14 mouse cellular contexts compared by ENCODE assay signal in the genomic region with DNA sequence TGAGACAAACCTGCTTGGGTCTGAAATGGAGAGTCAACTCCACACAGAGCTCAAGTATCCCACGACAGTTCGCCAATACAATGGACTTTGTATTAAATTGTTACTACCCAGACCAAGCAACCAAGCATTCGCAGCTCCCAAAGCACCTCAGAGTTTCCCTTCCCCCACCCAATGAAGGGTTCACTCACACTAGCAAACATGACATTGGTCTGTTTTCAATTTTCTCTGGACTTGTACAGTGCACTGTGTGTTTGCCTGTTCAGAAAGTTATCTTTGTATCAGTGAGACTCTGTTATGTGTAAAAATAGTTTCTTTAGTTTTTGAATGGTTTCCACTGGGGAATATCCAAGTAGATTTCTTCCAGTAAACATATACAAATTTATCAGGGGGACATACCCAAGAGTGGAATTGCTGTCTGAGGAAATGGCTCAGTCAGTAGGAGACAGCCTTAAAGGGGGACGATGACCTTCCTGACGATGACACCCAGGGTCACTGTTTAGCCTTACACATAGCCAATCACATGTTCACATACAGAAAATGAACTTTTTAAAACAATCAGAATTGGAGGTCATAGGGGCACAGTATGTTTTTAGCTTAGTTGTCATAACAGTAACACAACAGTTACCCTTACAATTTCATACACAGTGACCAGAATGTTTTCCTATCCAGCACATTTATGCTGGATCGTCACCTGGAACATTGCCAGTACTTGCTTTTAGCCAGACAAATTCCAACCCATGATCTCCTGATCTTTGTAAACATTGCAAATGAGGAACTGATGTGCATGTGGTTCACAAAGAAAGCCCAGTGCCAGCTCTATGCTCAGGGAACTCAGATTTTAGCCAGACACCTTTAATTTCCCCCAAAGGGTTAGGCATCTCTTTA. TPM values are rescaled to one million over a fixed set of nuclear protein-coding genes. Genes with fewer than 3 reads are reported as not detected.
DNase-seq lines count a peak whose midpoint lies in the region; ATAC-seq and TF ChIP-seq lines count a peak whose summit lies in the region.
"Had no signal": no experiment of that assay in that cellular context is flagged by ENCODE, and none has a peak within 500 bp of the region (broad histone marks: within the 10 kb centered on the region; RNA-seq: fewer than 3 reads in every experiment).

No protein-coding gene starts in this region.

- no peak overlapping the region for H3K27ac ChIP-seq in limb, embryonic 14.5 days (replicated peaks; ENCODE audit: low read depth, low read length)
- H3K27ac ChIP-seq in limb, embryonic 10.5 days: no peak overlapping the region
- H3K27ac ChIP-seq in embryonic facial prominence, embryonic 14.5 days (replicated peaks; ENCODE audit: low read depth, low read length): peak overlapping the region; percentile 56; the same call in 1 of the 2 replicates
- H3K27ac ChIP-seq in macrophage: peak overlapping the region; percentile 35
- H3K27ac ChIP-seq: heart, embryonic 13.5 days; left cerebral cortex, adult 2 months; liver, embryonic 12.5 days had no signal

- peaks cover 6% of the 10 kb centered on the region for H3K36me3 ChIP-seq in limb, embryonic 14.5 days (ENCODE audit: control insufficient read depth, insufficient read depth, low read length)
- peaks cover 7% of the 10 kb centered on the region for H3K36me3 ChIP-seq in limb, embryonic 10.5 days
- peaks cover 7% of the 10 kb centered on the region for H3K36me3 ChIP-seq in embryonic facial prominence, embryonic 14.5 days (ENCODE audit: control insufficient read depth, insufficient read depth, low read length)
- 0 out of 2 replicates have a peak, but pooled peaks cover 6% of the 10 kb centered on the region for H3K36me3 ChIP-seq in macrophage (ENCODE audit: inconsistent target)

- H3K4me3 ChIP-seq in limb, embryonic 14.5 days (replicated peaks; ENCODE audit: low read length): no peak overlapping the region
- no peak overlapping the region for H3K4me3 ChIP-seq in limb, embryonic 10.5 days
- H3K4me3 ChIP-seq in embryonic facial prominence, embryonic 14.5 days (ENCODE audit: low read depth, low read length): no peak overlapping the region
- no peak overlapping the region for H3K4me3 ChIP-seq in macrophage (ENCODE audit: inconsistent target)
- H3K4me3 ChIP-seq: heart, embryonic 13.5 days; left cerebral cortex, adult 2 months; liver, embryonic 12.5 days; myocyte had no signal

- 80% methylated on average over 6 of the region's 6 CpGs for WGBS in limb, embryonic 14.5 days
- 88% methylated on average over 6 of the region's 6 CpGs for WGBS in limb, embryonic 10.5 days
- WGBS in embryonic facial prominence, embryonic 14.5 days: 56% methylated on average over 6 of the region's 6 CpGs
- 87% methylated on average over 6 of the region's 6 CpGs for whole genome bisulfite sequencing in macrophage (ENCODE audit: missing documents)

- no peak for ATAC-seq in limb, embryonic 14.5 days (ENCODE audit: low FRiP score, low read depth)
- no peak for ATAC-seq in embryonic facial prominence, embryonic 14.5 days (ENCODE audit: low read depth)
- no peak for ATAC-seq in inflammation-experienced regulatory T-cells, adult 6 months
- ATAC-seq: liver, embryonic 12.5 days had no signal

- TF ChIP-seq POLR2A in limb, embryonic 14.5 days (IDR thresholded peaks at IDR 0.05; ENCODE audit: borderline replicate concordance, extremely low read depth, insufficient read depth, insufficient read length): no peak

- peak; percentile 12 for DNase-seq in adrenal gland, postnatal 14 days
- no peak for DNase-seq in adrenal gland, postnatal 10 days
- peak; percentile 25 for DNase-seq in limb, embryonic 14.5 days (ENCODE audit: low spot score)
- DNase-seq in limb, embryonic 10.5 days (ENCODE audit: low spot score): no peak
- peak; percentile 76 for DNase-seq in embryonic facial prominence, embryonic 14.5 days (ENCODE audit: low spot score)
- no peak for DNase-seq in thymus, postnatal 0 days (ENCODE audit: low spot score)
- DNase-seq: cerebellum, adult 18-20 months; right cerebral cortex, postnatal 25 days had no signal

- no peaks in the 10 kb centered on the region for H3K27me3 ChIP-seq in limb, embryonic 14.5 days (ENCODE audit: control insufficient read depth, insufficient read depth, low read length)
- H3K27me3 ChIP-seq in limb, embryonic 10.5 days (ENCODE audit: low read depth, poor library complexity, severe bottlenecking): no peaks in the 10 kb centered on the region
- H3K27me3 ChIP-seq in embryonic facial prominence, embryonic 14.5 days (replicated peaks; ENCODE audit: control insufficient read depth, insufficient read depth, low read length): no peaks in the 10 kb centered on the region

- 0 out of 2 replicates have a peak, but pooled peaks cover 6% of the 10 kb centered on the region for H3K4me1 ChIP-seq in limb, embryonic 14.5 days (ENCODE audit: control insufficient read depth, insufficient read depth, low read length)
- H3K4me1 ChIP-seq in limb, embryonic 10.5 days: peaks cover 8% of the 10 kb centered on the region
- H3K4me1 ChIP-seq in embryonic facial prominence, embryonic 14.5 days (ENCODE audit: control insufficient read depth, insufficient read depth, low read length): 0 out of 2 replicates have a peak, but pooled peaks cover 6% of the 10 kb centered on the region

- no peaks in the 10 kb centered on the region for H3K9me3 ChIP-seq in limb, embryonic 14.5 days (ENCODE audit: control insufficient read depth, low read length)
- H3K9me3 ChIP-seq in limb, embryonic 10.5 days (replicated peaks): no peaks in the 10 kb centered on the region
- H3K9me3 ChIP-seq in embryonic facial prominence, embryonic 14.5 days (ENCODE audit: control insufficient read depth, low read length): no peaks in the 10 kb centered on the region
- H3K9me3 ChIP-seq: heart, embryonic 13.5 days; liver, embryonic 12.5 days had no signal

- no peak overlapping the region for H3K9ac ChIP-seq in limb, embryonic 14.5 days (ENCODE audit: low read depth, low read length, severe bottlenecking)
- H3K9ac ChIP-seq in embryonic facial prominence, embryonic 14.5 days (ENCODE audit: low read depth, low read length): no peak overlapping the region
- H3K9ac ChIP-seq: heart, embryonic 13.5 days; liver, embryonic 12.5 days had no signal

- peaks cover 16% of the 10 kb centered on the region for H3K79me2 ChIP-seq in macrophage (ENCODE audit: inconsistent target)

- H3K4me2 ChIP-seq in limb, embryonic 14.5 days (replicated peaks; ENCODE audit: low read depth, low read length, severe bottlenecking): no peak overlapping the region
- H3K4me2 ChIP-seq in embryonic facial prominence, embryonic 14.5 days (ENCODE audit: low read depth, low read length): no peak overlapping the region
- H3K4me2 ChIP-seq: heart, embryonic 13.5 days; liver, embryonic 12.5 days had no signal

RNA-seq across cellular contexts. Expression of gene Psmc4, which starts 3.4 kb away (rescaled TPM):
- total RNA-seq in adrenal gland, postnatal 14 days (2021): 158 and 171 TPM in 2 replicates
- 100 to 1,000 TPM; 137 to 148 TPM for total RNA-seq in adrenal gland, postnatal 10 days (2021)
- 206 and 227 TPM in 2 replicates for polyA plus RNA-seq in limb, embryonic 14.5 days (2012; rRNA removed)
- polyA plus RNA-seq in limb, embryonic 14.5 days (2014; fragmentation: Nextera tagmentation; extraction: Ambion mirVana): 281 and 284 TPM in 2 replicates
- polyA plus RNA-seq in limb, embryonic 10.5 days (2016; fragmentation: Nextera tagmentation; extraction: Ambion mirVana): 438 and 454 TPM in 2 replicates
- polyA plus RNA-seq in embryonic facial prominence, embryonic 14.5 days (2014; fragmentation: Nextera tagmentation; extraction: Ambion mirVana): 247 and 269 TPM in 2 replicates
- total RNA-seq in macrophage (2018; cell fraction: chromatin; rRNA removed): 100 to 1,000 TPM in 12 of 26 experiments, 10 to 100 TPM in 14; 39.6 to 128 (median 98.3) TPM
- total RNA-seq in macrophage (2018; cell fraction: cytosol; rRNA removed): 100 to 1,000 TPM in 11 of 26 experiments, 10 to 100 TPM in 15; 74.7 to 132 (median 97.7) TPM
- 10 to 100 TPM; 37.0 to 95.5 (median 69.4) TPM for total RNA-seq in macrophage (2018; cell fraction: nucleus; rRNA removed)
- 88.3 to 136 TPM (median 104 TPM) in 3 replicates for polyA plus RNA-seq in macrophage (2018)
- polyA plus RNA-seq in thymus, postnatal 0 days (2015; fragmentation: Nextera tagmentation; extraction: Ambion mirVana): 384 and 400 TPM in 2 replicates
- polyA plus RNA-seq in inflammation-experienced regulatory T-cells, adult 6 months (2017; shearing (Covaris generic)): 100 to 1,000 TPM; 176 to 203 (median 189) TPM

RNA-seq across cellular contexts. Expression of gene Fcgbp, which starts 17.7 kb away (rescaled TPM):
- total RNA-seq in adrenal gland, postnatal 14 days (2021): not detected in 2 replicates
- not detected for total RNA-seq in adrenal gland, postnatal 10 days (2021)
- 0.35 and 0.63 TPM in 2 replicates for polyA plus RNA-seq in limb, embryonic 14.5 days (2012; rRNA removed)
- polyA plus RNA-seq in limb, embryonic 14.5 days (2014; fragmentation: Nextera tagmentation; extraction: Ambion mirVana): 0.18 and 0.48 TPM in 2 replicates
- polyA plus RNA-seq in limb, embryonic 10.5 days (2016; fragmentation: Nextera tagmentation; extraction: Ambion mirVana): 0.31 and 0.36 TPM in 2 replicates
- polyA plus RNA-seq in embryonic facial prominence, embryonic 14.5 days (2014; fragmentation: Nextera tagmentation; extraction: Ambion mirVana): 0.34 and 0.58 TPM in 2 replicates
- under 1 TPM in 1 of 26 experiments, not detected in 25; 0.16 TPM for total RNA-seq in macrophage (2018; cell fraction: chromatin; rRNA removed)
- under 1 TPM in 1 of 26 experiments, not detected in 25; 0.04 TPM for total RNA-seq in macrophage (2018; cell fraction: cytosol; rRNA removed)
- not detected for total RNA-seq in macrophage (2018; cell fraction: nucleus; rRNA removed)
- not detected in 3 replicates for polyA plus RNA-seq in macrophage (2018)
- 11.8 and 13.9 TPM in 2 replicates for polyA plus RNA-seq in thymus, postnatal 0 days (2015; fragmentation: Nextera tagmentation; extraction: Ambion mirVana)
- not detected for polyA plus RNA-seq in inflammation-experienced regulatory T-cells, adult 6 months (2017; shearing (Covaris generic))
- polyA plus RNA-seq: myocyte had no signal

RNA-seq across cellular contexts. Expression of gene Zfp850, which starts 39.4 kb away (rescaled TPM):
- 2.7 and 3.4 TPM in 2 replicates for total RNA-seq in adrenal gland, postnatal 14 days (2021)
- total RNA-seq in adrenal gland, postnatal 10 days (2021): 1 to 10 TPM; 2.3 to 3.0 TPM
- 1.8 and 2.0 TPM in 2 replicates for polyA plus RNA-seq in limb, embryonic 14.5 days (2012; rRNA removed)
- 4.1 and 4.5 TPM in 2 replicates for polyA plus RNA-seq in limb, embryonic 14.5 days (2014; fragmentation: Nextera tagmentation; extraction: Ambion mirVana)
- polyA plus RNA-seq in limb, embryonic 10.5 days (2016; fragmentation: Nextera tagmentation; extraction: Ambion mirVana): 8.1 and 8.6 TPM in 2 replicates
- 4.6 and 4.9 TPM in 2 replicates for polyA plus RNA-seq in embryonic facial prominence, embryonic 14.5 days (2014; fragmentation: Nextera tagmentation; extraction: Ambion mirVana)
- 1 to 10 TPM in 15 of 26 experiments, under 1 TPM in 11; 0.21 to 4.9 (median 1.2) TPM for total RNA-seq in macrophage (2018; cell fraction: chromatin; rRNA removed)
- total RNA-seq in macrophage (2018; cell fraction: cytosol; rRNA removed): 1 to 10 TPM in 15 of 26 experiments, under 1 TPM in 11; 0.29 to 2.0 (median 1.2) TPM
- 1 to 10 TPM in 13 of 26 experiments, under 1 TPM in 13; 0.24 to 4.6 (median 1.0) TPM for total RNA-seq in macrophage (2018; cell fraction: nucleus; rRNA removed)
- polyA plus RNA-seq in macrophage (2018): 0.95 to 1.2 TPM (median 0.97 TPM) in 3 replicates
- polyA plus RNA-seq in thymus, postnatal 0 days (2015; fragmentation: Nextera tagmentation; extraction: Ambion mirVana): 3.4 and 3.9 TPM in 2 replicates
- polyA plus RNA-seq in inflammation-experienced regulatory T-cells, adult 6 months (2017; shearing (Covaris generic)): 1 to 10 TPM; 5.0 to 6.4 (median 5.9) TPM

Comparison
In these comparisons a context has a peak if more than half of its experiments do, and no peak if none do; other contexts are left out.
1. DNase-seq: peak in adrenal gland, postnatal 14 days (single experiment), limb, embryonic 14.5 days (single experiment) and embryonic facial prominence, embryonic 14.5 days (single experiment); none in adrenal gland, postnatal 10 days (single experiment), limb, embryonic 10.5 days (single experiment) and thymus, postnatal 0 days (single experiment).
2. H3K27ac ChIP-seq: peak in embryonic facial prominence, embryonic 14.5 days (single experiment) and macrophage (single experiment); none in limb, embryonic 14.5 days (single experiment) and limb, embryonic 10.5 days (single experiment).